Mouse (Mus musculus): ENCODE results near the gene Stat6. TPM values are rescaled to one million over a fixed set of nuclear protein-coding genes. Genes with fewer than 3 reads are reported as not detected.

Stat6 gene
- polyA plus RNA-seq, 1 experiment from 2014 or later: 6.0 TPM

Other genes with a start within 250 kb of the Stat6 start
- gene Stac3, start 141.3 kb upstream of the Stat6 start, polyA plus RNA-seq (2015; fragmentation: Nextera tagmentation; extraction: Ambion mirVana): 2.0 and 3.3 TPM in 2 replicates
- gene Ndufa4l2, start 128.0 kb upstream of the Stat6 start, polyA plus RNA-seq (2015; fragmentation: Nextera tagmentation; extraction: Ambion mirVana): 23.2 and 29.5 TPM in 2 replicates
- gene Shmt2, start 120.5 kb upstream of the Stat6 start, polyA plus RNA-seq (2015; fragmentation: Nextera tagmentation; extraction: Ambion mirVana): 52.8 and 59.3 TPM in 2 replicates
- 129 and 136 TPM in 2 replicates for gene Nxph4, start 108.4 kb upstream of the Stat6 start, polyA plus RNA-seq (2015; fragmentation: Nextera tagmentation; extraction: Ambion mirVana)
- 109 and 125 TPM in 2 replicates for gene Lrp1, start 21.8 kb upstream of the Stat6 start, polyA plus RNA-seq (2015; fragmentation: Nextera tagmentation; extraction: Ambion mirVana)
- 2.9 and 3.9 TPM in 2 replicates for gene Nemp1, start 23.9 kb downstream of the Stat6 start, polyA plus RNA-seq (2015; fragmentation: Nextera tagmentation; extraction: Ambion mirVana)
- 2.2 and 3.2 TPM in 2 replicates for gene Nab2, start 25.6 kb downstream of the Stat6 start, polyA plus RNA-seq (2015; fragmentation: Nextera tagmentation; extraction: Ambion mirVana)
- 0.52 and 0.73 TPM in 2 replicates for gene Myo1a, start 62.2 kb downstream of the Stat6 start, polyA plus RNA-seq (2015; fragmentation: Nextera tagmentation; extraction: Ambion mirVana)
- 0.74 and 2.5 TPM in 2 replicates for gene Tac2, start 81.5 kb downstream of the Stat6 start, polyA plus RNA-seq (2015; fragmentation: Nextera tagmentation; extraction: Ambion mirVana)
- 2.4 TPM in 2 replicates for gene Zbtb39, start 96.6 kb downstream of the Stat6 start, polyA plus RNA-seq (2015; fragmentation: Nextera tagmentation; extraction: Ambion mirVana)
- gene Gpr182, start 108.7 kb downstream of the Stat6 start, polyA plus RNA-seq (2015; fragmentation: Nextera tagmentation; extraction: Ambion mirVana): 1.9 and 2.0 TPM in 2 replicates
- 0.04 TPM in 1 of 2 replicates, not detected in the other for gene Rdh1, start 116.7 kb downstream of the Stat6 start, polyA plus RNA-seq (2015; fragmentation: Nextera tagmentation; extraction: Ambion mirVana)
- gene Rdh16f1, start 116.8 kb downstream of the Stat6 start, polyA plus RNA-seq (2015; fragmentation: Nextera tagmentation; extraction: Ambion mirVana): not detected in 2 replicates
- 0.20 and 0.21 TPM in 2 replicates for gene Rdh9, start 133.4 kb downstream of the Stat6 start, polyA plus RNA-seq (2015; fragmentation: Nextera tagmentation; extraction: Ambion mirVana)
- gene Rdh16, start 158.2 kb downstream of the Stat6 start, polyA plus RNA-seq (2015; fragmentation: Nextera tagmentation; extraction: Ambion mirVana): not detected in 2 replicates
- not detected in 2 replicates for gene Rdh19, start 206.9 kb downstream of the Stat6 start, polyA plus RNA-seq (2015; fragmentation: Nextera tagmentation; extraction: Ambion mirVana)
- gene Rdh16f2, start 223.5 kb downstream of the Stat6 start, polyA plus RNA-seq (2015; fragmentation: Nextera tagmentation; extraction: Ambion mirVana): not detected in 2 replicates
- gene Rdh7, start 245.8 kb downstream of the Stat6 start, polyA plus RNA-seq (2015; fragmentation: Nextera tagmentation; extraction: Ambion mirVana): not detected in 2 replicates

Data from hindbrain, embryonic 16.5 days (tissue).